Mouse (Mus musculus): Measurements from ENCODE around the gene Edem2. TPM values are rescaled to one million over a fixed set of nuclear protein-coding genes. Genes with fewer than 3 reads are reported as not detected.

The Edem2 gene
- polyA plus RNA-seq, 1 experiment from 2014 or later: 35.4 TPM

DNA sequence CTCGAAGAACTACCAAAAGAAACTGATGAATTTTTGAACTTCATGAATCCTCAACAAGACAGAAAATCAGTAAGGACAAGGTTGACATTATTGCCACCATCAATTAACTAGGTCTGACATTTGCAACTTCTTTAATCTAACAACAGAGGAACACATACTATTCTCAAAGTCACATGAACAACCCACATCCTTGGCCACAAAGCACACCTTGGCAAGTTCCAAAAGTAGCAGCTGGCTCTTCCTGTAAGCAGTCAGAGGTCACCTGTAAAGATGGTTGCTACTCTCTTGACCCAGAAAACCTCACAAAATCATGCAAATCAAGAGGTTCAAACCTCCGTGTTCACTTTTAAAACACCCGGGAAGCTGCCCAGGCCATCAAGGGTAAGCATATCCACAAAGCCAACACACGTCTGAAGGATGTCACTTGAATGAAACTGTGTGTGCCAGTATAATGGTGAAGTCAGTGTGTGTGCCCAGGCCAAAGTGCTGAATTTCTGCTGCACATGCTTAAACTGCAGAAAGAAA, 49.6 kb downstream of the Edem2 start:
- ChIA-PET POLR2A (interaction anchor here (0.7 kb wide), 1 partner anchor 25 kb away, joined by 4 read pairs; no protein-coding TSS in a partner anchor), CTCF (interaction anchor here (1.4 to 2.2 kb wide), 3 partner anchors 12 to 53 kb away, joined by 3 to 6 read pairs (median 6); partner anchors contain the start of gene Trpc4ap)
- in situ Hi-C loops (cut with MboI; ENCODE audit: low pct_unique_long_range_greater_than_20kb): loop anchor here (10.0 kb wide), 1 partner anchor 275 kb away; the partner anchor contains the start of gene Cep250
- no peak for DNase-seq (ENCODE audit: low read depth, low spot score)
- no peak for TF ChIP-seq CTCF (IDR thresholded peaks at IDR 0.05)
- H3K27me3 ChIP-seq: no peaks in the 10 kb centered on the region
- no peak for ATAC-seq

DNA sequence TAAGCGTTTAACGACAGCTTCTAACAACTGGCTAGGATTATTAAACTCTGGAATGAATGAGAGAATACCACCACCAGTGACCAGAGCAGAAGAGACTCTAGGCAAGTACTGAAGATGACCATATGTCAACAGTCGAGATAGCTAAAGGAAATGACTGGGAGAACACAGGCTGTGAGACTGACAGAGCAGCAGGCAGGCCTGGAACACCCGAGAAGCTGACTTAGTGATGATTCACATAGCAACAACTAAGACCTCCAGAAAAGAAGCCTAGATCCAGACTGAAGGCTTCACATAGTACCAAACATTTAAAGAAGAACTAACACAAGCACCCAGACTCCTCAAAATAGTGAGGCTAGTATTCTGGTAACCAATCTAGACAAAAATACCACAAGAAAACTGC, 54.2 kb downstream of the Edem2 start:
- CTCF ChIA-PET: interaction anchor here (0.9 to 3.9 kb wide), 5 partner anchors 12 to 82 kb away, joined by 3 to 19 read pairs (median 6); partner anchors contain the start of gene Trpc4ap
- TF ChIP-seq CTCF (IDR thresholded peaks at IDR 0.05): no peak

DNA sequence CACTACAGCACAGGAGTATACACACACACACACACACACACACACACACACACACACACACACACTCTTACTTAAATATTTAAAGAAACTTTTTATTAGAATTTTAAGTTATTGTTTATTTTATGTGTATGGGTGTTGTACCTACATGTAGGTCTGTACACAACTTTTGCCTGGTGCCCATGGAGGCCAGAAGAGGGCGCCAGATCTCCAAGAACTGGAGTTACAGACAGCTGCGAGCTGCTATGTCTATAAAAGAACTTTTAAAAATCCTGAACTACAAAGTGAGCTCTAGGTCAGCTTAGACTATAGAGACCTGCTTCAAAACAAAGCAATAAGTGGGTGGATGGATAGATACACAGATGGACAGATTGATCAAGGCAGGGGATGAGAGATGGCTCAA, 55.7 kb downstream of the Edem2 start:
- no peak for ATAC-seq
- TF ChIP-seq CTCF (IDR thresholded peaks at IDR 0.05): peak; percentile 81
- ChIA-PET CTCF (interaction anchor here (1.1 to 3.9 kb wide), 8 partner anchors 10 to 83 kb away, joined by 3 to 19 read pairs (median 8); partner anchors contain the start of gene Trpc4ap), POLR2A (interaction anchor here (0.6 to 1.4 kb wide), 3 partner anchors 15 to 884 kb away, joined by 3 to 4 read pairs (median 4); no protein-coding TSS in a partner anchor)
- in situ Hi-C loops (cut with MboI; ENCODE audit: low pct_unique_long_range_greater_than_20kb): loop anchor here (10.0 kb wide), 1 partner anchor 281 kb away; the partner anchor contains the start of gene Cep250
- H3K27me3 ChIP-seq: no peaks in the 10 kb centered on the region
- no peak for DNase-seq (ENCODE audit: low read depth, low spot score)

More for the DNA sequence above, 54.2 kb downstream of the Edem2 start:
- in situ Hi-C loops (cut with MboI; ENCODE audit: low pct_unique_long_range_greater_than_20kb): loop anchor here (10.0 kb wide), 1 partner anchor 280 kb away; the partner anchor contains the start of gene Cep250
- ATAC-seq (no peak), DNase-seq (ENCODE audit: low read depth, low spot score) (no peak)
- no peaks in the 10 kb centered on the region for H3K27me3 ChIP-seq
- POLR2A ChIA-PET: no interaction called here

DNA sequence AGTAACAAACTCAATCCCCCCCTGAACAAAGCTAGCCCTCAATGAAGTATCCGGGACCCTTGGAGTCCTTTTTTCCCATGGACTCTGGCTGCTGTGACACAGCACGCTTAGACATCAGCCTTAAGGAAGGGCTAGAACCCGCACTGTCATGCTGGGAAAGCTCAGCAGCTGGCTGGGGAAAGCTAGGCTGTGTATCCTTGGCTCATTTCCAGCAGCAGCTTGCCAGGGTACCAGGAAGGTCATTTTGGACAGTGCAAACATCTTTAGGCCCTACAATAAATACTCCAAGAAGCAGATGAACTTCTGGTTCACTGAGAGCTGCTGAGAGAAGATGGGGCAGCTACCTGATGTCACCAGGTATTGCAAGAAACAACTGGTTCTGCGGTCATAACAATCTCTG, 58.0 kb downstream of the Edem2 start:
- ATAC-seq: no peak
- CTCF ChIA-PET: interaction anchor here (2.5 kb wide), 1 partner anchor 25 kb away, joined by 9 read pairs; no protein-coding TSS in a partner anchor
- POLR2A ChIA-PET: no interaction called here
- in situ Hi-C loops (cut with MboI; ENCODE audit: low pct_unique_long_range_greater_than_20kb): loop anchor here (10.0 kb wide), 1 partner anchor 284 kb away; the partner anchor contains the start of gene Cep250
- no peak for TF ChIP-seq CTCF (IDR thresholded peaks at IDR 0.05)
- no peaks in the 10 kb centered on the region for H3K27me3 ChIP-seq
- no peak for DNase-seq (ENCODE audit: low read depth, low spot score)

DNA sequence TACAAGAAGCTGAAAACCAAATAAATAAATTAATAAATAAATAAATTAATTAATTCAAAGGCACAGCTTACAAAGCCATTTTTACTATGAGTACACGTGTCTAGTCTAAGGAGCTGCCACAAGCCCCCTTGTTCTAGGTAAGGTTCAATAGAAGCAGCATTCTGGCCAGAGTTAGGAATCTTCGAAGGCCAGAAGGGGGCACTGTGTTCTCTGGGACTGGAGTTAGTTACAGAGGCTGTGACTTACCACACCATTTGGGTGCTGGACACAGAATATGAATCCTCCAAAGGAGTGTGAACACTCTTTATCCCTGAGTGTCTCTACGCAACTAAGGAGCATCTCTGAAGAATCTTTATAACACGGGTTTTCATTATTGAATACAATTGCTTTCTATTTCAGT, 60.8 kb downstream of the Edem2 start:
- no peaks in the 10 kb centered on the region for H3K27me3 ChIP-seq
- POLR2A ChIA-PET: interaction anchor here (1.2 to 2.1 kb wide), 2 partner anchors 19 to 24 kb away, joined by 3 to 4 read pairs; partner anchors contain the start of gene Trpc4ap
- ATAC-seq (no peak), DNase-seq (ENCODE audit: low read depth, low spot score) (no peak)
- in situ Hi-C loops (cut with MboI; ENCODE audit: low pct_unique_long_range_greater_than_20kb): no loop called here
- TF ChIP-seq CTCF (IDR thresholded peaks at IDR 0.05): peak; percentile 63
- CTCF ChIA-PET: interaction anchor here (1.4 to 2.2 kb wide), 2 partner anchors 10 to 24 kb away, joined by 5 to 7 read pairs; partner anchors contain the start of gene Trpc4ap

DNA sequence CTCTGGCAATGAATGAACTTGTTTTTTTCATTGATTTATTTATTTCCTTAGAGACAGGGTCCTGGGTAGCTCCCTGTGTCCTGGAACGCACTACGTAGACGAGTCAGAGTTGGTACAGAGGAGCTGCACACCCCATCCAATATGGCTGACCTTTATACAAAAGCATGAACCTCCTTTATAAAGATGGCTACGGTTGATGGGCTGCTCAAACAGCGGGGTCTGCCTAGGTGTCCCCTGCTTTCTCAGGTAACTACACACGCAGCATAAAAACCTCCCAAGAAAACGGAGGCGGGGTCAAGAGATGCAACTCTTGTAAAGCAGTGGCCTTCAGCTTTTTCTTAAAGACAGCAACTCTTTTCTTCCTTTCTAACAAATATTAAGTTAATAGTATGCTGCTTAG, 61.4 kb downstream of the Edem2 start:
- DNase-seq (ENCODE audit: low read depth, low spot score) (no peak), ATAC-seq (no peak)
- POLR2A ChIA-PET: interaction anchor here (0.6 to 1.2 kb wide), 2 partner anchors 24 to 47 kb away, joined by 3 read pairs; partner anchors contain the start of gene Trpc4ap
- H3K27me3 ChIP-seq: no peaks in the 10 kb centered on the region
- in situ Hi-C loops (cut with MboI; ENCODE audit: low pct_unique_long_range_greater_than_20kb): no loop called here
- TF ChIP-seq CTCF (IDR thresholded peaks at IDR 0.05): no peak
- CTCF ChIA-PET: interaction anchor here (1.4 kb wide), 1 partner anchor 9 kb away, joined by 5 read pairs; no protein-coding TSS in a partner anchor

DNA sequence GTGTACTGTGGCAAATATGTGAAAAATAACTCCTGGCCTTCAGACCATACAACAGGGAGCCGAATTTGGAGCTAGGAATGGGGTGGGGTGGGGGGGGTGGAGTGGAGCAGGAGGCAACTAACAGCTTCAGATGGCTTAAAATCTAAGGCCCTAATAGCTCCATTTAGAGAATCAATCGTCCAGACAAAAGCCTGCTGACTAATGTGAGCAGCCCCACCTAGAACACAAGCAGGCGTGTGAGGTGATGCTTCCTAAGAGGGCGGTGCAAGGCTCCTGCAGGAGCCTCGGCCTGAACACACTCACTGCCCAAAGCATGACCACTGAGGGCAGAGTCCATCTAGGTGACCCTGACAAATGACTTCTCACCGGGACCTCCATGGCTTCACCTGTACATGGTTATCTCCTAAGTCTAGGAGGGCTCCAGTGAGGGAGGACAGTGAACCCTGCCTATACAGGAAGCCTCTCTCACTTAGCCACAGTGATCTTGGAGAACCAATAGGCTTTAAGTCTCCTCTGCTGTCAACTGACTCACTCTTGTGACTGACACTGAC, 65.3 kb downstream of the Edem2 start:
- ChIA-PET POLR2A (no interaction called here), CTCF (interaction anchor here (0.8 to 2.2 kb wide), 6 partner anchors 10 to 91 kb away, joined by 3 to 19 read pairs (median 4); partner anchors contain the start of gene Trpc4ap)
- in situ Hi-C loops (cut with MboI; ENCODE audit: low pct_unique_long_range_greater_than_20kb): no loop called here
- H3K27me3 ChIP-seq: no peaks in the 10 kb centered on the region
- TF ChIP-seq CTCF (IDR thresholded peaks at IDR 0.05): no peak
- ATAC-seq (no peak), DNase-seq (ENCODE audit: low read depth, low spot score) (no peak)

DNA sequence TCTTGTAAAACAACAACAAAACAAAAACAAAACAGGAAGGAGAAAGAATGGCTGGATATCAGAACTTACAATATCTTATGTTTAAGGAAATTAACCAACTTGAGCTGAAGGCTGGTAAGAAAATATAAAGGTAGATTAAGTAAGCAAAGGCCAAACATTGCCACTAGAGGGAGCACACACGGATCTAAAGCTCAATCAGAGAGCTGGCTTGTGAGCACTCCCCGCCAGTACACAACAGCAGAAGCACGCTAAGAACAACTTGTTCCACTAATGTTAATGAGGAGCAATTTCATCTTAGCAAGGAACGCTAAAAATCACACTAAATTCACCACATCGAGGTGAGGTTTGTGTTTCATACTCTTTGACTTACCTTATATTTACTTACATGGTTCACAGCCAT, 66.2 kb downstream of the Edem2 start:
- TF ChIP-seq CTCF (IDR thresholded peaks at IDR 0.05): peak; percentile 52
- ChIA-PET POLR2A (interaction anchor here (0.7 kb wide), 1 partner anchor 15 kb away, joined by 6 read pairs; no protein-coding TSS in a partner anchor), CTCF (interaction anchor here (0.7 to 2.2 kb wide), 12 partner anchors 9 to 289 kb away, joined by 3 to 19 read pairs (median 3); partner anchors contain the start of gene Trpc4ap)
- in situ Hi-C loops (cut with MboI; ENCODE audit: low pct_unique_long_range_greater_than_20kb): no loop called here
- ATAC-seq (no peak), DNase-seq (ENCODE audit: low read depth, low spot score) (no peak)
- no peaks in the 10 kb centered on the region for H3K27me3 ChIP-seq

DNA sequence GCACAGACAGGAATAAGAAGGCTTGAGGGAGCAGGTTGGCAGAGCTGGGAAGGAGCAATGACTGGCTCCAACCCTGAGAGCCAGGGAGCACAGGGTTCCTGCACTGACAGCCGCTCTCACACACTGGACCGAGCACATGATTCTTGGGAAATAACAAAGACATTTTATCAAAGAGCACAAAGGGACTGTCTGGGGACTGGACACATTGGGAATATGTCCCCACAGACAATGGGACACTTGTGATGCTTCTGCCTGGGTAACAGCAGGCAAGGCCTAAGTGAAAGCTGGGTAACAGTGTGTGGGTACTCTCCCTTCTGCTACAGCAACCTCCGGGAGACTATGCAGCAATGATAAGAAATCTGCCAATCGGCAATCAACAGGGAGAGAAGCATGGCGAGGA, 66.9 kb downstream of the Edem2 start:
- POLR2A ChIA-PET: no interaction called here
- H3K27me3 ChIP-seq: no peaks in the 10 kb centered on the region
- DNase-seq (ENCODE audit: low read depth, low spot score) (no peak), ATAC-seq (no peak)
- no peak for TF ChIP-seq CTCF (IDR thresholded peaks at IDR 0.05)
- CTCF ChIA-PET: interaction anchor here (0.7 to 2.2 kb wide), 10 partner anchors 9 to 290 kb away, joined by 3 to 19 read pairs (median 3); partner anchors contain the start of gene Trpc4ap
- in situ Hi-C loops (cut with MboI; ENCODE audit: low pct_unique_long_range_greater_than_20kb): no loop called here

DNA sequence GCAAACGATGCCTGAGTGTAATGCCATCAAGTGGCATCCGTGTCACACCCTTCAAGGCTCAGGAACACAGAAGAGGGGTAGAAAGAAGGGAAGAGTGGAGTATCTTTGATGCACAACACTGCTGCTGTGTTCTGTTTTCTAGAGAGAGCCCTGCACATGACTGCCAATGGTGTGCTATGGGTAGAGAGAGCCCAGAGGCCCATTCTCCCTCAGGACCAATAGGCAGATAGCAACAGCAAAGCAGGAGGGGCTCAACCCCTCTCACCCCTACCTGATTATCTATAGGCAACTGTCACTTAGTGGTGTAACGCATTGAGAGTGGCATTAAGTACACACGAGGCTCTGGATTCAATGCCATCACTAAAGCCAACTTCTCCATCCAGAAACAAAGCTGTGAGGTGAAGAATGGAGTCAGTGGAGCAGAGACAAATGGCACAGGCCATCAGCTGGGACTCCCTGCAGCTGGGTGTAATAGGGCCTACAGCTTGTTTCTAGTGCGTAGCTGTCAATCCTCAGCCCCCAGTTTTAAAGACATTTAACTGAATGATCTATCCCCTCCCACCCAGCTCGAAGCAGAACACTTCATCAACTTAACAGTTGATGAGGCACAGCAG, 73.4 kb downstream of the Edem2 start:
- ChIA-PET POLR2A (no interaction called here), CTCF (interaction anchor here (1.1 kb wide), 1 partner anchor 9 kb away, joined by 4 read pairs; no protein-coding TSS in a partner anchor)
- DNase-seq (ENCODE audit: low read depth, low spot score): no peak
- in situ Hi-C loops (cut with MboI; ENCODE audit: low pct_unique_long_range_greater_than_20kb): no loop called here
- no peak for TF ChIP-seq CTCF (IDR thresholded peaks at IDR 0.05)
- H3K27me3 ChIP-seq: no peaks in the 10 kb centered on the region
- no peak for ATAC-seq

Measured in Patski (cell line).